Mouse (Mus musculus) embryonic fibroblast, embryonic 13.5 days (primary cell): ENCODE measurements around the gene Oard1.

ENCODE experiments used
- CTCF ChIP-seq: IDR thresholded peaks from 2 replicates; pipeline ENCODE4 v1.5.1; 2011; ENCODE audit warnings: mild to moderate bottlenecking, control low read depth, low read length, moderate library complexity, borderline replicate concordance; ENCODE audit not compliant: insufficient read depth
- POLR2A ChIP-seq: IDR thresholded peaks from 2 replicates; pipeline ENCODE4 v1.6.1; 2011; ENCODE audit warnings: low read depth, mild to moderate bottlenecking, control low read depth, low read length, moderate library complexity

- no peak for TF ChIP-seq CTCF
- no peak for TF ChIP-seq POLR2A
Observed at GRCm38 (mm10) chr17:48411241-48411640, 1.4 kb downstream of the Oard1 start.
